ENCODE assay signal across 9 mouse cellular contexts in genomic region chr8:72443994-72444350, GRCm38 (mm10). TPM values are rescaled to one million over a fixed set of nuclear protein-coding genes. Genes with fewer than 3 reads are reported as not detected.
DNase-seq lines count a peak whose midpoint lies in the region; ATAC-seq and TF ChIP-seq lines count a peak whose summit lies in the region.
"Had no signal": no experiment of that assay in that cellular context is flagged by ENCODE, and none has a peak within 500 bp of the region (broad histone marks: within the 10 kb centered on the region; RNA-seq: fewer than 3 reads in every experiment).

No protein-coding gene starts in this region.

- no peak for TF ChIP-seq EP300 in lung, postnatal 0 days (IDR thresholded peaks at IDR 0.05)

- no peak for TF ChIP-seq POLR2A in small intestine, adult 2 months (IDR thresholded peaks at IDR 0.05; ENCODE audit: low read depth, low read length)

- ATAC-seq in lung, postnatal 0 days = peak; percentile 26
- ATAC-seq in limb, embryonic 13.5 days (ENCODE audit: low FRiP score, low read depth) = peak; percentile 52; the same call in 1 of the 2 replicates

- peak overlapping the region; percentile 32 for H3K4me3 ChIP-seq in lung, postnatal 0 days (ENCODE audit: low read depth, low read length)
- H3K4me3 ChIP-seq in forebrain, embryonic 10.5 days = peak overlapping the region; percentile 53
- H3K4me3 ChIP-seq in limb, embryonic 13.5 days = peak overlapping the region; percentile 43
- H3K4me3 ChIP-seq in small intestine, adult 2 months (ENCODE audit: low read depth, low read length) = peak overlapping the region; percentile 62

- no peaks in the 10 kb centered on the region; the same call in 1 of the 2 replicates for H3K4me1 ChIP-seq in lung, postnatal 0 days (ENCODE audit: insufficient read depth, low read depth, low read length)
- peaks cover 10% of the 10 kb centered on the region for H3K4me1 ChIP-seq in forebrain, embryonic 10.5 days
- H3K4me1 ChIP-seq in limb, embryonic 13.5 days = 0 out of 2 replicates have a peak, but pooled peaks cover 10% of the 10 kb centered on the region
- peaks cover 5% of the 10 kb centered on the region; the same call in 1 of the 2 replicates for H3K4me1 ChIP-seq in small intestine, adult 2 months (ENCODE audit: control insufficient read depth, insufficient read depth, insufficient read length, low read length)

- H3K4me2 ChIP-seq in lung, postnatal 0 days (replicated peaks; ENCODE audit: low read depth, low read length) = peak overlapping the region; percentile 53
- H3K4me2 ChIP-seq in limb, embryonic 13.5 days (replicated peaks) = peak overlapping the region; percentile 75

- no peak overlapping the region for H3K9ac ChIP-seq in lung, postnatal 0 days (replicated peaks; ENCODE audit: low read depth)
- H3K9ac ChIP-seq in limb, embryonic 13.5 days = peak overlapping the region; percentile 60

- no peaks in the 10 kb centered on the region for H3K27me3 ChIP-seq in lung, postnatal 0 days (replicated peaks; ENCODE audit: insufficient read depth, low read length)
- no peaks in the 10 kb centered on the region for H3K27me3 ChIP-seq in forebrain, embryonic 10.5 days (ENCODE audit: poor library complexity, severe bottlenecking)
- no peaks in the 10 kb centered on the region for H3K27me3 ChIP-seq in limb, embryonic 13.5 days
- no peaks in the 10 kb centered on the region for H3K27me3 ChIP-seq in small intestine, adult 2 months (ENCODE audit: control insufficient read depth, insufficient read depth, low read length)

- no peaks in the 10 kb centered on the region for H3K36me3 ChIP-seq in lung, postnatal 0 days (ENCODE audit: insufficient read depth, low read length)
- peaks cover 26% of the 10 kb centered on the region for H3K36me3 ChIP-seq in forebrain, embryonic 10.5 days (replicated peaks)
- H3K36me3 ChIP-seq in limb, embryonic 13.5 days = peaks cover 23% of the 10 kb centered on the region
- no peaks in the 10 kb centered on the region for H3K36me3 ChIP-seq in small intestine, adult 2 months (ENCODE audit: control insufficient read depth, insufficient read depth, low read length)

- no peak for TF ChIP-seq CTCF in lung, postnatal 0 days (IDR thresholded peaks at IDR 0.05)
- TF ChIP-seq CTCF in small intestine, adult 2 months (IDR thresholded peaks at IDR 0.05; ENCODE audit: extremely low read depth, insufficient read length, insufficient replicate concordance, low read depth, low read length) = no peak

- no peaks in the 10 kb centered on the region for H3K9me3 ChIP-seq in lung, postnatal 0 days (ENCODE audit: low read length)
- H3K9me3 ChIP-seq in forebrain, embryonic 10.5 days = no peaks in the 10 kb centered on the region
- no peaks in the 10 kb centered on the region for H3K9me3 ChIP-seq in limb, embryonic 13.5 days

- H3K27ac ChIP-seq in lung, postnatal 0 days (ENCODE audit: low read length) = peak overlapping the region; percentile 55; the same call in 1 of the 2 replicates
- peak overlapping the region; percentile 89 for H3K27ac ChIP-seq in forebrain, embryonic 10.5 days
- peak overlapping the region; percentile 2; the same call in 1 of the 2 replicates for H3K27ac ChIP-seq in limb, embryonic 13.5 days
- H3K27ac ChIP-seq in small intestine, adult 2 months (ENCODE audit: insufficient read depth, low read depth, low read length) = no peak overlapping the region

- intact Hi-C loops in gastrocnemius, postnatal 14 days (cut with DNase I; ENCODE audit: low total_unique reads) = no loop called here

- no peak for DNase-seq in lung, postnatal 0 days (ENCODE audit: low spot score)
- DNase-seq in lung, adult 18-20 months = no peak
- DNase-seq in forebrain, embryonic 10.5 days (ENCODE audit: extremely low spot score, low spot score) = no peak
- no peak for DNase-seq in thymus, adult 18-20 months
- DNase-seq in gastrocnemius, postnatal 14 days = no peak
- no peak for DNase-seq in lung, postnatal 36 days

- WGBS in lung, postnatal 0 days = 25% methylated on average over 6 of the region's 6 CpGs
- WGBS in forebrain, embryonic 10.5 days = 43% methylated on average over 6 of the region's 6 CpGs
- WGBS in limb, embryonic 13.5 days = 40% methylated on average over 6 of the region's 6 CpGs
- 22% methylated on average over 6 of the region's 6 CpGs for whole genome bisulfite sequencing in small intestine, adult 2 months

RNA-seq across cellular contexts. Expression of gene 1700030K09Rik, which starts 0.3 kb away (rescaled TPM):
- 7.9 and 9.0 TPM in 2 replicates for polyA plus RNA-seq in lung, postnatal 0 days (2015; fragmentation: Nextera tagmentation; extraction: Ambion mirVana)
- 13.6 and 14.3 TPM in 2 replicates for polyA plus RNA-seq in forebrain, embryonic 10.5 days (2016; fragmentation: Nextera tagmentation; extraction: Ambion mirVana)
- polyA plus RNA-seq in limb, embryonic 13.5 days (2015; fragmentation: Nextera tagmentation; extraction: Ambion mirVana) = 18.1 and 19.2 TPM in 2 replicates
- 1.8 and 3.2 TPM in 2 replicates for polyA plus RNA-seq in small intestine, adult 2 months (2012; rRNA removed)
- 1 to 10 TPM; 3.1 to 3.2 TPM for total RNA-seq in gastrocnemius, postnatal 14 days (2021)

RNA-seq across cellular contexts. Expression of gene Calr3, which starts 0.3 kb away (rescaled TPM):
- polyA plus RNA-seq in lung, postnatal 0 days (2015; fragmentation: Nextera tagmentation; extraction: Ambion mirVana) = 1.0 and 1.2 TPM in 2 replicates
- polyA plus RNA-seq in forebrain, embryonic 10.5 days (2016; fragmentation: Nextera tagmentation; extraction: Ambion mirVana) = 1.1 and 1.5 TPM in 2 replicates
- polyA plus RNA-seq in limb, embryonic 13.5 days (2015; fragmentation: Nextera tagmentation; extraction: Ambion mirVana) = 1.4 and 1.5 TPM in 2 replicates
- polyA plus RNA-seq in small intestine, adult 2 months (2012; rRNA removed) = not detected in 2 replicates
- 1 to 10 TPM; 1.7 to 1.8 TPM for total RNA-seq in gastrocnemius, postnatal 14 days (2021)
- total RNA-seq: monocyte, adult 5-6 weeks had no signal

RNA-seq across cellular contexts. Expression of gene Eps15l1, which starts 22.7 kb away (rescaled TPM):
- polyA plus RNA-seq in lung, postnatal 0 days (2015; fragmentation: Nextera tagmentation; extraction: Ambion mirVana) = 25.6 and 25.9 TPM in 2 replicates
- 72.9 and 74.3 TPM in 2 replicates for polyA plus RNA-seq in forebrain, embryonic 10.5 days (2016; fragmentation: Nextera tagmentation; extraction: Ambion mirVana)
- polyA plus RNA-seq in limb, embryonic 13.5 days (2015; fragmentation: Nextera tagmentation; extraction: Ambion mirVana) = 61.5 and 65.3 TPM in 2 replicates
- 14.5 and 27.0 TPM in 2 replicates for polyA plus RNA-seq in small intestine, adult 2 months (2012; rRNA removed)
- total RNA-seq in gastrocnemius, postnatal 14 days (2021) = 10 to 100 TPM; 23.2 to 23.4 TPM

RNA-seq across cellular contexts. Expression of gene Cherp, which starts 31.1 kb away (rescaled TPM):
- polyA plus RNA-seq in lung, postnatal 0 days (2015; fragmentation: Nextera tagmentation; extraction: Ambion mirVana) = 17.3 and 18.8 TPM in 2 replicates
- polyA plus RNA-seq in forebrain, embryonic 10.5 days (2016; fragmentation: Nextera tagmentation; extraction: Ambion mirVana) = 108 and 114 TPM in 2 replicates
- 59.1 and 69.8 TPM in 2 replicates for polyA plus RNA-seq in limb, embryonic 13.5 days (2015; fragmentation: Nextera tagmentation; extraction: Ambion mirVana)
- 32.8 and 43.8 TPM in 2 replicates for polyA plus RNA-seq in small intestine, adult 2 months (2012; rRNA removed)
- total RNA-seq in gastrocnemius, postnatal 14 days (2021) = 10 to 100 TPM; 23.0 to 26.5 TPM

RNA-seq across cellular contexts. Expression of gene Slc35e1, which starts 48.4 kb away (rescaled TPM):
- polyA plus RNA-seq in lung, postnatal 0 days (2015; fragmentation: Nextera tagmentation; extraction: Ambion mirVana) = 9.8 and 10.5 TPM in 2 replicates
- polyA plus RNA-seq in forebrain, embryonic 10.5 days (2016; fragmentation: Nextera tagmentation; extraction: Ambion mirVana) = 14.0 and 15.3 TPM in 2 replicates
- 20.2 and 21.8 TPM in 2 replicates for polyA plus RNA-seq in limb, embryonic 13.5 days (2015; fragmentation: Nextera tagmentation; extraction: Ambion mirVana)
- 87.7 and 167 TPM in 2 replicates for polyA plus RNA-seq in small intestine, adult 2 months (2012; rRNA removed)
- total RNA-seq in gastrocnemius, postnatal 14 days (2021) = 10 to 100 TPM; 25.9 to 26.8 TPM
